ENCODE assay signal across 22 mouse cellular contexts in the genomic region with DNA sequence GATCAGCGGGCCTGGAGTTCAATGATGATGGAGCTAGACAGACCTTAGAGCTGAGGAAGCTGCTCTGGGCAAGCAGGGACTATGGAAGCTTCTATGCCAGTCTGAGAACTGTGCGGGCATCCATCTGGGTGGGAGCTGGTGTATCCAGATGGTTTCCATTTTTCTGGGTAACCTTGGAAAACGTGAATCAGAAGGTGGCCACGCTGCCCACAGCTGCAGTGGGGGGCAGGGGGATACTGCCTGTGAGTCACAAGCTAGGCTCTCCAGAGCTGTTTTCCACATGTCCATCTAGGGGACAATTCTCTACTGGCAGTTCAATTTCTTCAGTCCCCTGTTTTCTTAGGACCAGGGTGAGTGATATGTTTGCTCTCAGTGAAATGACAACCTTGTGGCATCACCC. TPM values are rescaled to one million over a fixed set of nuclear protein-coding genes. Genes with fewer than 3 reads are reported as not detected.
DNase-seq lines count a peak whose midpoint lies in the region; ATAC-seq and TF ChIP-seq lines count a peak whose summit lies in the region.
"Had no signal": no experiment of that assay in that cellular context is flagged by ENCODE, and none has a peak within 500 bp of the region (broad histone marks: within the 10 kb centered on the region; RNA-seq: fewer than 3 reads in every experiment).

No protein-coding gene starts in this region.

- no peak overlapping the region for H3K4me3 ChIP-seq in lung, embryonic 16.5 days (ENCODE audit: low read length)
- no peak overlapping the region for H3K4me3 ChIP-seq in embryonic fibroblast, embryonic 13.5 days (ENCODE audit: insufficient read depth, low read length)
- H3K4me3 ChIP-seq in stomach, embryonic 16.5 days (replicated peaks; ENCODE audit: low read length) = no peak overlapping the region
- H3K4me3 ChIP-seq: hindbrain, embryonic 13.5 days; layer of hippocampus, adult 2 months; left cerebral cortex, adult 2 months; liver, embryonic 12.5 days had no signal

- DNase-seq in adrenal gland, adult 2 months = peak; percentile 59
- no peak for DNase-seq in adrenal gland, adult 18-20 months (ENCODE audit: low spot score in 2 of 2)
- DNase-seq in lung, postnatal 14 days = no peak
- no peak for DNase-seq in c-Kit-positive CD71-positive TER-119-positive erythroid progenitor cells, embryonic 14.5 days (ENCODE audit: low spot score)
- no peak for DNase-seq in spleen, postnatal 14 days (ENCODE audit: low spot score in 2 of 2)
- DNase-seq: cerebellum, adult 9-10 months; gastrocnemius, postnatal 36 days; kidney, adult 11 months; lung, adult 2 months; retina, postnatal 1 day; right cerebral cortex, postnatal 4 days; thymus, postnatal 4 days had no signal

- no peaks in the 10 kb centered on the region for H3K27me3 ChIP-seq in lung, embryonic 16.5 days (ENCODE audit: control insufficient read depth, insufficient read depth, low read depth, low read length)
- H3K27me3 ChIP-seq in stomach, embryonic 16.5 days (ENCODE audit: control insufficient read depth, insufficient read depth, low read length) = no peaks in the 10 kb centered on the region
- H3K27me3 ChIP-seq: liver, embryonic 12.5 days had no signal

- H3K9ac ChIP-seq in lung, embryonic 16.5 days (ENCODE audit: low read length) = no peak overlapping the region
- H3K9ac ChIP-seq in stomach, embryonic 16.5 days (ENCODE audit: low read length) = no peak overlapping the region
- H3K9ac ChIP-seq: hindbrain, embryonic 13.5 days; liver, embryonic 12.5 days had no signal

- no peaks in the 10 kb centered on the region for H3K9me3 ChIP-seq in lung, embryonic 16.5 days (ENCODE audit: control insufficient read depth, low read length)
- H3K9me3 ChIP-seq in stomach, embryonic 16.5 days (replicated peaks; ENCODE audit: control insufficient read depth, low read length) = no peaks in the 10 kb centered on the region
- H3K9me3 ChIP-seq: hindbrain, embryonic 13.5 days; liver, embryonic 12.5 days had no signal

- H3K27ac ChIP-seq in lung, embryonic 16.5 days (ENCODE audit: low read length) = peak overlapping the region; percentile 87; the same call in 1 of the 2 replicates
- peak overlapping the region; percentile 89 for H3K27ac ChIP-seq in embryonic fibroblast, embryonic 13.5 days (ENCODE audit: insufficient read depth, low read length)
- 0 out of 2 replicates have a peak overlapping the region, but pooled peaks have one; percentile 90 for H3K27ac ChIP-seq in stomach, embryonic 16.5 days (ENCODE audit: low read length)
- H3K27ac ChIP-seq: hindbrain, embryonic 13.5 days; kidney, postnatal 0 days; layer of hippocampus, adult 2 months; left cerebral cortex, adult 2 months; liver, embryonic 12.5 days had no signal

- no peak overlapping the region for H3K4me2 ChIP-seq in lung, embryonic 16.5 days (ENCODE audit: low read depth, low read length)
- no peak overlapping the region for H3K4me2 ChIP-seq in stomach, embryonic 16.5 days (ENCODE audit: low read depth, low read length)
- H3K4me2 ChIP-seq: heart, embryonic 11.5 days; hindbrain, embryonic 13.5 days; liver, embryonic 12.5 days had no signal

- WGBS in lung, embryonic 16.5 days = 85% methylated on average over 4 of the region's 4 CpGs
- 84% methylated on average over 4 of the region's 4 CpGs for WGBS in stomach, embryonic 16.5 days

- peaks cover 20% of the 10 kb centered on the region for H3K4me1 ChIP-seq in lung, embryonic 16.5 days (replicated peaks; ENCODE audit: control insufficient read depth, insufficient read depth, low read length)
- H3K4me1 ChIP-seq in embryonic fibroblast, embryonic 13.5 days (ENCODE audit: control insufficient read depth, insufficient read depth, low read length) = peaks cover 20% of the 10 kb centered on the region
- peaks cover 27% of the 10 kb centered on the region for H3K4me1 ChIP-seq in stomach, embryonic 16.5 days (ENCODE audit: control insufficient read depth, insufficient read depth, low read length)

- no peaks in the 10 kb centered on the region for H3K36me3 ChIP-seq in lung, embryonic 16.5 days (ENCODE audit: control insufficient read depth, insufficient read depth, low read length)
- no peaks in the 10 kb centered on the region for H3K36me3 ChIP-seq in stomach, embryonic 16.5 days (ENCODE audit: control insufficient read depth, insufficient read depth, low read length)
- H3K36me3 ChIP-seq: hindbrain, embryonic 13.5 days; liver, embryonic 12.5 days had no signal

- TF ChIP-seq CTCF in embryonic fibroblast, embryonic 13.5 days (IDR thresholded peaks at IDR 0.05; ENCODE audit: borderline replicate concordance, insufficient read depth, low read length) = no peak

- no peak for TF ChIP-seq POLR2A in embryonic fibroblast, embryonic 13.5 days (IDR thresholded peaks at IDR 0.05; ENCODE audit: low read depth, low read length)

- ATAC-seq in lung, embryonic 16.5 days (ENCODE audit: low read depth) = no peak
- ATAC-seq in stomach, embryonic 16.5 days (ENCODE audit: insufficient read depth, low FRiP score) = no peak
- ATAC-seq: forebrain, embryonic 14.5 days; liver, embryonic 12.5 days had no signal

RNA-seq across cellular contexts. Expression of gene Cops8, which starts 49.8 kb away (rescaled TPM):
- total RNA-seq in adrenal gland, adult 2 months (2021) = 10 to 100 TPM; 76.1 to 87.7 TPM
- 25.8 and 28.5 TPM in 2 replicates for polyA plus RNA-seq in adrenal gland, adult 2 months (2012; rRNA removed)
- 10 to 100 TPM; 83.9 to 84.4 TPM for total RNA-seq in adrenal gland, adult 18-20 months (2021)
- 142 and 148 TPM in 2 replicates for polyA plus RNA-seq in lung, embryonic 16.5 days (2015; fragmentation: Nextera tagmentation; extraction: Ambion mirVana)
- 95.2 and 126 TPM in 2 replicates for polyA plus RNA-seq in embryonic fibroblast, embryonic 13.5 days (2011; ENCODE audit: insufficient read length, low read depth, missing spikeins)
- polyA plus RNA-seq in stomach, embryonic 16.5 days (2015; fragmentation: Nextera tagmentation; extraction: Ambion mirVana) = 123 and 138 TPM in 2 replicates
